Mouse (Mus musculus) hindbrain, embryonic 14.5 days (tissue): ENCODE data around the gene Gm42791. TPM values are rescaled to one million over a fixed set of nuclear protein-coding genes. Genes with fewer than 3 reads are reported as not detected.

Source experiments
- ATAC-seq: fragments of 200-750 bp; cut with Nextera tagmentation; 2 replicates; pipeline ENCODE4 v1.8.0; 2017; ENCODE audit warnings: moderate number of reproducible peaks, mild to moderate bottlenecking, moderate TSS enrichment, moderate library complexity; ENCODE audit not compliant: low FRiP score
- DNase-seq: peaks from one replicate; pipeline ENCODE4 v3.0.0-alpha.2; 2015; ENCODE audit warnings: low spot score
- H3K27ac ChIP-seq: fragments of 300-500 bp; sonication (generic); 2 replicates; pipeline ENCODE4 v1.5.1; 2014; ENCODE audit warnings: mild to moderate bottlenecking, moderate library complexity
- H3K27me3 ChIP-seq: fragments of 300-500 bp; sonication (generic); 2 replicates; pipeline ENCODE4 v1.6.1; 2014; ENCODE audit warnings: mild to moderate bottlenecking, low read length, mixed read lengths; ENCODE audit not compliant: control insufficient read depth, insufficient read depth
- H3K36me3 ChIP-seq: fragments of 300-500 bp; sonication (generic); replicated peaks from 2 replicates; pipeline ENCODE4 v1.6.1; 2014; ENCODE audit not compliant: control insufficient read depth, insufficient read depth
- H3K4me1 ChIP-seq: fragments of 300-500 bp; sonication (generic); replicated peaks from 2 replicates; pipeline ENCODE4 v1.6.1; 2014; ENCODE audit warnings: antibody characterized with exemption, low read length, mixed read lengths; ENCODE audit not compliant: control insufficient read depth, insufficient read depth
- H3K4me2 ChIP-seq: fragments of 300-500 bp; sonication (generic); replicated peaks from 2 replicates; pipeline ENCODE4 v1.6.1; 2014; ENCODE audit warnings: mild to moderate bottlenecking, moderate library complexity
- H3K4me3 ChIP-seq: fragments of 300-500 bp; sonication (generic); replicated peaks from 2 replicates; pipeline ENCODE4 v1.5.1; 2014; ENCODE audit warnings: mild to moderate bottlenecking, low read length
- H3K9ac ChIP-seq: fragments of 300-500 bp; sonication (generic); 2 replicates; pipeline ENCODE4 v1.6.1; 2014
- H3K9me3 ChIP-seq: fragments of 300-500 bp; sonication (generic); 2 replicates; pipeline ENCODE4 v1.6.1; 2016; ENCODE audit warnings: low read length; ENCODE audit not compliant: control insufficient read depth
- WGBS: fragments of 180-500 bp; shearing (Covaris S2); extraction: QIAGEN DNeasy Blood & Tissue Kit; methylation state at CpG from one replicate; pipeline ENCODE4 v1.1.7; 2014; 5-methylcytosine and 5-hydroxymethylcytosine counted together
- polyA plus RNA-seq: library from polyadenylated mRNA; unstranded; fragments of >200 nt; fragmentation: Nextera tagmentation; extraction: Ambion mirVana; gene quantifications from 2 replicates; pipeline ENCODE4 v1.2.1, GENCODE M21; 2014

Gm42791 gene
- polyA plus RNA-seq, 1 experiment from 2014 or later, result 0.33 TPM

DNA sequence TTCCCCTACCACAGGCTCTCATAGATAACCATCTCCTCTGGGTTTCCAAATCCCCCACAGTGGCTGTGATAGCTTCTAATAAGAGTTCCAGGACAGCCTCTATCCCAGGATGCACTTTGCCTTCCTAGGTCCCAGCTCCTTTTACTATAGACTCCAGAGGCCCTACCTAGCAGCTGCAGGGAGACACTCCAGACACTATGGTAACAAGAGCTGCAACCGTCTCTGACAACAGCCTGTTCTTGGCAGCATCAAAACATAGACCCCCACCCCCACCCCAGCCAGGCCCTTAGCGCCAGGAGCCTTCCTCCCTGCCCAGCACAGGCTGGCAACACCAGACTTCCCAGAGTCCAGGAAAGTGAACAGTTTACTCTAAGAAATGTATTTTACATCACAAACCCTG, 8.2 kb upstream of the Gm42791 start:
- Histone ChIP-seq H3K27ac (no peak overlapping the region), H3K4me3 (no peak overlapping the region), H3K9me3 (no peaks in the 10 kb centered on the region), H3K27me3 (no peaks in the 10 kb centered on the region), H3K9ac (no peak overlapping the region), H3K4me2 (no peak overlapping the region), H3K36me3 (no peaks in the 10 kb centered on the region), H3K4me1 (peaks cover 6% of the 10 kb centered on the region; the same call in 1 of the 2 replicates)
- no peak for ATAC-seq
- DNase-seq, result no peak
- 37% methylated on average over 2 of the region's 2 CpGs for WGBS

DNA sequence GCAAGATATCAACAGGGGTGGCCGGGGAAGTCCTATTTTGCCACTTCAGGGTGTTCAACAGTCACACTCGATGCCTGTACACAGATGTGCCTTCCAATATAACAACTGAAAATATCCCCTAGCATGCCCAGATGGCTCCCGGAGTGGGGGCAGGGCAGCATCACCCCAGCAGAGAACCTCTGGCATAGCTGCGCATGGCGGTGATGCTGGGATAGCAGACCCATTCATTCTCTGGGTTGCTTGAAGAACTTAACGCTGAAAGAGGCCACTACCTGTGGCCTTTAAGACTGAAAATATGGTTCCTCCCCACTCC, 7.8 kb upstream of the Gm42791 start:
- H3K4me1 ChIP-seq, result peaks cover 6% of the 10 kb centered on the region; the same call in 1 of the 2 replicates
- H3K9me3 ChIP-seq, result no peaks in the 10 kb centered on the region
- H3K27me3 ChIP-seq, result no peaks in the 10 kb centered on the region
- no peak for ATAC-seq
- no peak overlapping the region for H3K9ac ChIP-seq
- no peak overlapping the region for H3K27ac ChIP-seq
- no peak for DNase-seq
- no peak overlapping the region for H3K4me3 ChIP-seq
- H3K4me2 ChIP-seq, result no peak overlapping the region
- no peaks in the 10 kb centered on the region for H3K36me3 ChIP-seq
- WGBS, result 77% methylated on average over 6 of the region's 6 CpGs

DNA sequence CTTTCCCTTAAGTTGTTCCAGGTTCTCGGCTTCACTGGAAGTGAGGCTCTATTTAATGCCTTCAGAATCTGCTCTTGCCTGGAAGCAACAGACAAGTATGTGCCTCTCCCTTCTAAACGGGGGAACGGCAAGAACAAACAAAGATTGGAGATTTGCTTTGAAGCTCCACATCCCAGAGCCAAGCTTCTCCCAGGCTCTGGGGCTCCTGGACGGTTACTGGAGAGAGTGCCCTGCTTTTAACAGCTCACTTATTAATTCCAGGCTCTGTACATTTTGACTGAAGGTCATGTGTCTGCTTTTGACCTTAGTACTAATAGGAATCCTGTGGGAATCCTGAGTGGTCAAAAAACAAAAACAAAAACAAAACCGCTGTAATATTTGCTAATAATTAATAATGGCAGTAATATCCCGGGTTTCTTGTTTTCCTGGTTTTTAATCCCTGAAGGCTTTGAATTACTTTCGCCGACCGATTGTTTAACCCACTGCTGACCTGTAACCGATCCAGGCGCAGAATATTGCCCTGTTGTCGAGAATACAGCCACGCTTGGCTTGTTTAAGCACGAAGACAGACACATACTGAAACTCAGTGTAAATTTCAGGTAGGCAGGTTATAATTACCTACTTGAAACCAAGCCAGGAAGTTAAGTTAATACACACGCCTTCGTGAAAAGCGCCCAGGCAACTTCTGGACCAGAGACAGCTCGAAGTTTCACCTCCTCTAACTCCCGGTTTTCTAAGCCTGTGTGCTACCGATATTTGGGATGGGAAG, 7.3 kb upstream of the Gm42791 start:
- no peak overlapping the region for H3K27ac ChIP-seq
- H3K4me2 ChIP-seq, result no peak overlapping the region
- ATAC-seq (no peak), DNase-seq (no peak)
- no peaks in the 10 kb centered on the region for H3K27me3 ChIP-seq
- WGBS, result 71% methylated on average over 20 of the region's 20 CpGs
- H3K4me3 ChIP-seq, result no peak overlapping the region
- no peaks in the 10 kb centered on the region for H3K36me3 ChIP-seq
- no peak overlapping the region for H3K9ac ChIP-seq
- peaks cover 6% of the 10 kb centered on the region; the same call in 1 of the 2 replicates for H3K4me1 ChIP-seq
- no peaks in the 10 kb centered on the region for H3K9me3 ChIP-seq

DNA sequence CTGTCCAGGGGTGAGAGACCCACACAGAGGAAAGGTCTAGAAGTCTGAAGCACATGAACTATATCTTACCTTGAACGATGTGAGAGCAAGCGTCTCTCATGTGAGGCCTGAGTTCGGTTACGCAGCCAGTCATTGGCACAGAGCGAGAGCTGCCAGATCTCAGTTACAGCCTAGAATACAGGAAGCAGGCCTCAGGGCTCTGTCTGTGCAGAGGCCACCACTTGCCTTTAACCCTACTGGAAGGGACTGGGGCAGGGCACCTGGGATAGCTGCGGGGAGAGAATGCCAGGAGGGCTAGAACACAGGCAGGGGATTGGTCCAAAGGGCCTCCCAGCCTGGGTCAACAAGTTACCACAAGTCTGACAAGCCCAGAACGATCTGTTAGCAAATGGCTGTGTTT, 4.9 kb upstream of the Gm42791 start:
- Histone ChIP-seq H3K4me1 (peaks cover 6% of the 10 kb centered on the region; the same call in 1 of the 2 replicates), H3K4me2 (no peak overlapping the region), H3K27me3 (no peaks in the 10 kb centered on the region), H3K9me3 (no peaks in the 10 kb centered on the region), H3K36me3 (no peaks in the 10 kb centered on the region), H3K9ac (no peak overlapping the region), H3K4me3 (no peak overlapping the region), H3K27ac (no peak overlapping the region)
- 94% methylated on average over 7 of the region's 7 CpGs for WGBS
- DNase-seq (no peak), ATAC-seq (no peak)

DNA sequence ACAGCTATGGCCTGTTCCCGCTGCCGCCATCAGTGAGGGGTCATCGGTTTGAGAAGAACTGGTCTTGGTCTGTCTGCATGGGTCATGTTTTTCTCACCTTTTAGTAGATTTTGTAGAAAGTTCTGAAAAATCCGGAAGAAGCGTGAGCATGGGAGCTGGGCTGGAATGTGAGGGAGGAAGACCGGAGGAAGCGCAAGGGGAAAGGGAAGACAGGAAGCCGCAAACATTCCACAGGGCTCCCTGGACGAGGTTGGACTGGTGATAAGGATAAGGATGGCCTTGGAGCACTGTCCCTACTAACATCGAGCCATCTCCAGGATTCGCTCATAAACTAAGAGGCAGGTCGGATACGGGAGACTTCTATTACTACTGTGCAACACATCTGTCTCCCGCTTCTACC, 3.6 kb upstream of the Gm42791 start:
- 88% methylated on average over 14 of the region's 14 CpGs for WGBS
- no peak overlapping the region for H3K9ac ChIP-seq
- H3K9me3 ChIP-seq, result no peaks in the 10 kb centered on the region
- no peak for DNase-seq
- no peak overlapping the region for H3K27ac ChIP-seq
- H3K4me3 ChIP-seq, result no peak overlapping the region
- H3K4me1 ChIP-seq, result peaks cover 6% of the 10 kb centered on the region
- H3K4me2 ChIP-seq, result no peak overlapping the region
- no peaks in the 10 kb centered on the region for H3K36me3 ChIP-seq
- H3K27me3 ChIP-seq, result no peaks in the 10 kb centered on the region
- ATAC-seq, result no peak

DNA sequence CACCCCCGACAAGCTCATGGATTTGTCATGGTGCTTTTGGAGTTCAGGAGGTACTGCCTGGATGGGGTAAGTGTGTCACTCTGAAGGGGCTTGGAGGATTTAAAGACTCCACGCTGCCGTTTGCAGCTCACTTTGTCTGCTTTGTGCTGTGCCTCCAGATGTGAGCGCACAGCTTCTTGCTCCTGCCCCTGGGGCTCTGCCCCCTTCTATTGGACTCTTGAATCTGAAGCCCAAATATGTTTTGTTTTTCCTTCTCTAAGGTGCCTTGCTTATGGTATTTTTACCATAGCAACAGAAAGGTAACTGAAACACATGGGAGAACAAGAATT, 1.7 kb upstream of the Gm42791 start:
- WGBS, result 52% methylated on average over 4 of the region's 4 CpGs
- H3K4me1 ChIP-seq, result no peaks in the 10 kb centered on the region; the same call in none of the 2 replicates
- H3K9ac ChIP-seq, result no peak overlapping the region
- DNase-seq, result no peak
- H3K27me3 ChIP-seq, result no peaks in the 10 kb centered on the region
- H3K36me3 ChIP-seq, result no peaks in the 10 kb centered on the region
- H3K27ac ChIP-seq, result no peak overlapping the region
- H3K9me3 ChIP-seq, result no peaks in the 10 kb centered on the region
- no peak overlapping the region for H3K4me3 ChIP-seq
- no peak for ATAC-seq
- no peak overlapping the region for H3K4me2 ChIP-seq

DNA sequence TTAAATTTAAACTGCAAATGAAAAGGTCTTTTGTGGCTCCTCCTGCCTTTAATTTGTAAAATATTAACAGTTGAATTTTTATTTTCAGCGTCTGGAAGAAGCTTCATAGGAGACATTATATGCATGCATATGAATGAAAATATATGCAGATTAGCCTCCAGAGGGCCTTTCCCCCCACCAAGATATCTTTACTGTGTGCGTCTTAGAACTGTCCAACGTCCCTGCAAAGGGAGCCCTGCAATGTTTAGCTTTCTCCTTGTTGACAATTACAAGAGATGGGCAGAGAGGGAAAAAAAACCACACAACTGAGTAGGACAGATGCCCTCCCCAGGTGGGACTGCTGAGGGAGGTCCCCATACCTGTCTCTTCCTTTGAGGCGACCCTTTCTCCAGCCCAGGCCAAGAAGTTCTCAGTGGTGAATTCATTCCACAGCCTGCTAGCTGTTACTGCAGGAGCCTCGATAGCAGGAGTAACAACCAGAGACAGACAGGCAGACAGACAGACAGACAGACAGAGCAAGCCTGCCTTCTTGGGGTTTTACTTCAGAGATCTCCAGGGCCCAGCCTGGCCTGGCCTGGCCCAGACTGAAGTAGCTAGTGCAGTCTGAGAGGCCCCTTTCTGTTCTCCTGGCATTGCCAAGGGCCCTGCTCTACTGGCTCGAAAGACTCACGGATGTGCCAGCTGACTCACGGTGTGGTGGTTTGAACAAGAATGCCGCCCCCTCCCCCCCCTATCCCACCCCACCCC, 1.2 kb upstream of the Gm42791 start:
- ATAC-seq (0 out of 2 replicates have a peak, but pooled peaks have one; percentile 9), DNase-seq (no peak)
- Histone ChIP-seq H3K27ac (no peak overlapping the region), H3K4me3 (no peak overlapping the region), H3K27me3 (no peaks in the 10 kb centered on the region), H3K9me3 (no peaks in the 10 kb centered on the region), H3K4me1 (no peaks in the 10 kb centered on the region; the same call in none of the 2 replicates), H3K4me2 (no peak overlapping the region), H3K36me3 (no peaks in the 10 kb centered on the region), H3K9ac (no peak overlapping the region)
- 46% methylated on average over 9 of the region's 9 CpGs for WGBS

DNA sequence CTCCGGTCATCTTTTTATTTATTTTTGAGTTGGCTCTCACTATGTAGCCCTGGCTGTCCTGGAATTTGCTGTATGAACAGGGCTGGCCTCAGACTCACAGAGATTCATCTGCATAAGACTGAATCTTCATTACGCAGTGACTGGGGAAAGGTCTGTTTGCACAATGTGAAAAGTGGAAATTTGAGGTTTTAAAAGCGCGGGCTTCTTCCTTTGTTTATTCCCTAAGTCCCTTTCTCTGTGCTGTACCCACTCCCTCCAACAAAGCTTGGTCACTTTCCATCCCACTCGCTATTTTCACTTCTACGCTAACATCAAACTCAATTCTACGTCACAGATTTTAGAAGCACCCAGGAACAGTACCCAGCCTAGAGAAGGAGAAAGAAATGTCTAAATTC, 639 bp downstream of the Gm42791 start:
- no peaks in the 10 kb centered on the region for H3K9me3 ChIP-seq
- DNase-seq, result no peak
- no peaks in the 10 kb centered on the region for H3K27me3 ChIP-seq
- H3K4me1 ChIP-seq, result no peaks in the 10 kb centered on the region; the same call in none of the 2 replicates
- no peaks in the 10 kb centered on the region for H3K36me3 ChIP-seq
- H3K4me2 ChIP-seq, result peak overlapping the region; percentile 66
- ATAC-seq, result no peak
- peak overlapping the region; percentile 40 for H3K4me3 ChIP-seq
- H3K9ac ChIP-seq, result peak overlapping the region; percentile 63
- WGBS, result 44% methylated on average over 7 of the region's 7 CpGs
- peak overlapping the region; percentile 87 for H3K27ac ChIP-seq

DNA sequence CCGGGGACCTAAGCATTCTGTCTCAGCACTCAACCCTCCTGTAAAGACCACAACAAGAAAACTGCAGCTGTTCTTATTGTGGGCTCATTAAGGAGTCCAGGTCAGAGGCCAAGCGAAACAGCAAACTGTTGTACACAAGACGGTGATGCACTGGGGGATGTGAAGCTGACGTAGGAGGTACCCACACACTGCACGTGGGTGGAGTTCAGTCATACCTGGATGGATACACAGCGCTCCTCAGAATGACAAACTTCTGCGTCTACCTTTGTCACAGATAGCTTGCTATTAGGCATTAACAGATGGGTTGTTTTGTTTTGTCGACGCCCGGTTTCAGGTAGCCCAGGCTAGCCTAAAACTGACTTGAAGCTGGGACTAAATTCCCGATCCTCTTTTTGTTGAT, 2.3 kb downstream of the Gm42791 start:
- no peaks in the 10 kb centered on the region for H3K27me3 ChIP-seq
- DNase-seq, result no peak
- H3K9me3 ChIP-seq, result peaks cover 9% of the 10 kb centered on the region; the same call in 1 of the 2 replicates
- H3K9ac ChIP-seq, result no peak overlapping the region
- 96% methylated on average over 11 of the region's 11 CpGs for WGBS
- no peak overlapping the region for H3K4me3 ChIP-seq
- no peak for ATAC-seq
- H3K36me3 ChIP-seq, result no peaks in the 10 kb centered on the region
- H3K4me2 ChIP-seq, result no peak overlapping the region
- no peaks in the 10 kb centered on the region; the same call in none of the 2 replicates for H3K4me1 ChIP-seq
- no peak overlapping the region for H3K27ac ChIP-seq
